Mouse (Mus musculus) liver, adult (tissue): ENCODE results near the gene Nono.

Experiments
- GATA4 ChIP-seq: IDR thresholded peaks from 2 replicates; pipeline ENCODE4 v1.6.1; 2014; ENCODE audit warnings: mild to moderate bottlenecking, low read length; ENCODE audit not compliant: insufficient replicate concordance

The Nono gene

GRCm38 (mm10) chrX:101429976-101430375 lies 858 bp downstream of the Nono start:
- TF ChIP-seq GATA4 = no peak

- no peak for TF ChIP-seq GATA4
Observed at GRCm38 (mm10) chrX:101448886-101449475, 19.9 kb downstream of the Nono start, which contains the start of gene Itgb1bp2. Itgb1bp2 (plus strand) TSS chrX:101449088.

- no peak for TF ChIP-seq GATA4
Observed at GRCm38 (mm10) chrX:101451147-101451546, 22.0 kb downstream of the Nono start.

- TF ChIP-seq GATA4 = no peak
Observed at GRCm38 (mm10) chrX:101451591-101451990, 22.5 kb downstream of the Nono start.

- TF ChIP-seq GATA4 = no peak
Observed at GRCm38 (mm10) chrX:101472202-101472601, 43.1 kb downstream of the Nono start.

GRCm38 (mm10) chrX:101481604-101482350 lies 52.7 kb downstream of the Nono start:
- no peak for TF ChIP-seq GATA4
